Mouse (Mus musculus) neural tube, embryonic 12.5 days (tissue): ENCODE data around the gene Prdm11. TPM values are rescaled to one million over a fixed set of nuclear protein-coding genes. Genes with fewer than 3 reads are reported as not detected.

Source experiments
- ATAC-seq: fragments of 200-750 bp; cut with Nextera tagmentation; 2 replicates; pipeline ENCODE4 v1.8.0; 2017; ENCODE audit warnings: low read depth, mild to moderate bottlenecking, moderate TSS enrichment, moderate library complexity; ENCODE audit not compliant: low FRiP score
- H3K27ac ChIP-seq: fragments of 300-500 bp; sonication (generic); 2 replicates; pipeline ENCODE4 v1.5.1; 2016
- H3K27me3 ChIP-seq: fragments of 300-500 bp; sonication (generic); replicated peaks from 2 replicates; pipeline ENCODE4 v1.6.1; 2016; ENCODE audit warnings: mild to moderate bottlenecking
- H3K36me3 ChIP-seq: fragments of 300-500 bp; sonication (generic); 2 replicates; pipeline ENCODE4 v1.6.1; 2016; ENCODE audit warnings: mild to moderate bottlenecking
- H3K4me1 ChIP-seq: fragments of 300-500 bp; sonication (generic); 2 replicates; pipeline ENCODE4 v1.6.1; 2016
- H3K4me2 ChIP-seq: fragments of 300-500 bp; sonication (generic); replicated peaks from 2 replicates; pipeline ENCODE4 v1.6.1; 2016; ENCODE audit warnings: mild to moderate bottlenecking
- H3K4me3 ChIP-seq: fragments of 300-500 bp; sonication (generic); 2 replicates; pipeline ENCODE4 v1.5.1; 2016
- H3K9ac ChIP-seq: fragments of 300-500 bp; sonication (generic); 2 replicates; pipeline ENCODE4 v1.6.1; 2016; ENCODE audit warnings: mild to moderate bottlenecking
- H3K9me3 ChIP-seq: fragments of 300-500 bp; sonication (generic); 2 replicates; pipeline ENCODE4 v1.6.1; 2016; ENCODE audit warnings: mild to moderate bottlenecking
- WGBS: fragments of 180-500 bp; shearing (Covaris S2); methylation state at CpG from one replicate; pipeline ENCODE4 v1.1.7; 2016; 5-methylcytosine and 5-hydroxymethylcytosine counted together
- polyA plus RNA-seq: library from polyadenylated mRNA; unstranded; fragments of >200 nt; fragmentation: Nextera tagmentation; extraction: Ambion mirVana; gene quantifications from 2 replicates; pipeline ENCODE4 v1.2.1, GENCODE M21; 2016

The Prdm11 gene
- polyA plus RNA-seq, 1 experiment from 2014 or later = 2.9 TPM

DNA sequence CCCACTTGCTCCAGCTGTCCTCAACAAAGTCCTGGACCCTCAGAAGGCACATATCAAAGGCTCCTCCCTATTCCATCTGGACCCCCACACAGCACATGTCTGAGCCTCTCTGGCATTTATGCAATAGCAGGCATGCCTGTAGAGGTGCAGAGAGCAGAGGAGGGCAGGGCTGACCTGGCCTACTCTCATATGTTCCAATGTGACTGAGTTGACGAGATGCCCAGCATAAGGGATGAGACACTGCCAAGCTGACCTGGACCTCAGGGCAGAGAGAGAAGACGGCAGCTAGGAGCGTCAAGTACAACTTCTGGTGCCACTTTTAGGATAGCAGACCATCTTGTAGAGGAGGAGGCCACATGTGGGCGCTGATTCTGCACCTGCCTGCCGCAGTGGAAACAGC lies 54.0 kb downstream of the Prdm11 start:
- no peak overlapping the region for H3K4me2 ChIP-seq
- H3K4me3 ChIP-seq = no peak overlapping the region
- peaks cover 12% of the 10 kb centered on the region for H3K36me3 ChIP-seq
- no peak overlapping the region for H3K9ac ChIP-seq
- no peaks in the 10 kb centered on the region for H3K9me3 ChIP-seq
- no peak for ATAC-seq
- no peak overlapping the region for H3K27ac ChIP-seq
- H3K27me3 ChIP-seq = no peaks in the 10 kb centered on the region
- WGBS = 94% methylated on average over 5 of the region's 5 CpGs
- peaks cover 18% of the 10 kb centered on the region for H3K4me1 ChIP-seq

DNA sequence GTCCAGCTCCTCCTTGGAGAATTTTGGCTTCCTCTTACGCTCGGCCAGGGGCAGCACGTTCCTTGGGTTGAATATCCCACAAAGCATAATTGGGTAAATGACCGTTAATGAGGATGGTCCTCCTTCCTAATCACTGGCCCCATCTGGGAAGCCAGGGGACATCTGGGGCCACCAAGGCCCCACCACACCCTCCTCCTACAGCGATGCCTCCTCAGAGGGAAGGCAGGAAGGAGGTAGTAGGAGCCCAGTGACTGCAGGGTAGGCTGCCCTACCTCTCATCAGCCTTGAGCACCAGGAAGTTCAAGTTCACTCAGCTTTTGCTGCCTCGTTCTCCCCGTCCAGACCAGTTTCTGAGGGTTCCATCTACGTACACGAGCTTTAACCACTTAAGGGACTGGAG lies 56.4 kb downstream of the Prdm11 start:
- Histone ChIP-seq H3K9ac (no peak overlapping the region), H3K9me3 (no peaks in the 10 kb centered on the region), H3K27ac (no peak overlapping the region), H3K4me1 (peaks cover 18% of the 10 kb centered on the region), H3K36me3 (peaks cover 25% of the 10 kb centered on the region), H3K4me3 (no peak overlapping the region), H3K4me2 (no peak overlapping the region), H3K27me3 (no peaks in the 10 kb centered on the region)
- 81% methylated on average over 9 of the region's 9 CpGs for WGBS
- no peak for ATAC-seq

DNA sequence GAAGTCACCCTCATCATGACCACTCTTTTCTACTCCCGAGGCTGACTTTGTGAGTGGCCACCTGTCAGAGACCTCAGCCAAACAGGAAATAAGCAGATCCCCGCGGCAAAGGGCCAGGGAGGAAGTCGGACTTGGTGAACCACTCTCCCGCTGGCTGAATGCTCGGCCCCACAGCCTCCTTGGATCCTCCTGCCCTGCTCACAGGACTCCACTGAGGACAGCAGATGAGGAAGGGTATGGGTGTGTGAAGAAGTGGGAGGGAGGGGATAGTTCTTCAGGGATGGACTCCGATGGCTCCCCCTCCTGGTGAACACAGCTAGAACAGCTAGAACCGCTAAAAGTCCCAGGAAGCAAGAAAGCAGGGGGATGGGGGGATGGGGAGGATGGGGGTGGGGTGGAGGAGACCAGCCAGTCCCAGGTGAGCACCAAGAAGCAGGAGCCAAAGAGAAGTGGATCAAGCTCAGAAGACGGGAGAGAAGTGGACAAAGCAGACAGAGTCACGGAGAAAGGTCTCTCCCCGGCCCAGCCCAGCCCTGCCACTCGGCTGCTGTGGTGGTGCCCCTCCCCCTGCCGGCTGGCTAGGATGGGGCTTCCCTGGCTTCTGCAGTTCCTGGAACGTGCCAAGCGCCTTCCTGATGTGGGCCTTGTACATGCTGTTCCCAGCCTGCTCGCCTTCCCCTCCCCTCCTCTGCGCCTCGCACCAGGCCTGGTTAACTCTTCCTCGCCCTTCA lies 57.9 kb downstream of the Prdm11 start:
- H3K27me3 ChIP-seq = no peaks in the 10 kb centered on the region
- H3K4me2 ChIP-seq = peak overlapping the region; percentile 45
- H3K9me3 ChIP-seq = no peaks in the 10 kb centered on the region
- 21% methylated on average over 19 of the region's 19 CpGs for WGBS
- H3K9ac ChIP-seq = peak overlapping the region; percentile 33; the same call in 1 of the 2 replicates
- H3K4me1 ChIP-seq = peaks cover 18% of the 10 kb centered on the region
- no peak overlapping the region for H3K27ac ChIP-seq
- peak; percentile 80 for ATAC-seq
- H3K4me3 ChIP-seq = no peak overlapping the region
- peaks cover 20% of the 10 kb centered on the region for H3K36me3 ChIP-seq

DNA sequence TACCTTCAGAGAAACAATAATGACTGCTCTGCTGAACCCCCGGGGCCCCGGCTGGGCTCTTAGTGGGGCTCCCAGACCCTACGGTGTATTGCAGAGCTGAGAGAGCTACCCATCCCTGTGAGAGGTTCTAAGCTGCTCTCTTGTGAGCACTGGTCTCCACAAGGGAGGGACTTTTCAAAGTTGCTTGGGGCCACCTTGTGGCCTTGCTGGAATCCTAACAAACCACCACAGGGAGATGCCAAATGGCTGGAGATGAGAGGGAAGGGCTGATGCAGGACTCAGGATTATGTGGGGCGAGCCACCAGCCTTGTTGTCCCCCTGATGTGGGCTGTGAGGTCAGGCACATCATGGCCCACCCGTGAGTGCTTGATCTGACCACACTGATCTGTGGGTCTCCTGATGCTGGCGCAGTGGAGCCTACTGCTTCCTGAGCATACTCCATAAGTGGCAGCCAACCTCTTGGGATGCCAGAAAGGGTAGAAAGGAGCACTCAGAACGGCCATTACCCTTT lies 58.8 kb downstream of the Prdm11 start:
- H3K9me3 ChIP-seq = no peaks in the 10 kb centered on the region
- H3K27ac ChIP-seq = no peak overlapping the region
- H3K27me3 ChIP-seq = no peaks in the 10 kb centered on the region
- no peak overlapping the region for H3K4me3 ChIP-seq
- WGBS = 85% methylated on average over 7 of the region's 7 CpGs
- H3K4me1 ChIP-seq = peaks cover 18% of the 10 kb centered on the region
- H3K36me3 ChIP-seq = peaks cover 13% of the 10 kb centered on the region
- no peak for ATAC-seq
- H3K4me2 ChIP-seq = no peak overlapping the region
- H3K9ac ChIP-seq = no peak overlapping the region

DNA sequence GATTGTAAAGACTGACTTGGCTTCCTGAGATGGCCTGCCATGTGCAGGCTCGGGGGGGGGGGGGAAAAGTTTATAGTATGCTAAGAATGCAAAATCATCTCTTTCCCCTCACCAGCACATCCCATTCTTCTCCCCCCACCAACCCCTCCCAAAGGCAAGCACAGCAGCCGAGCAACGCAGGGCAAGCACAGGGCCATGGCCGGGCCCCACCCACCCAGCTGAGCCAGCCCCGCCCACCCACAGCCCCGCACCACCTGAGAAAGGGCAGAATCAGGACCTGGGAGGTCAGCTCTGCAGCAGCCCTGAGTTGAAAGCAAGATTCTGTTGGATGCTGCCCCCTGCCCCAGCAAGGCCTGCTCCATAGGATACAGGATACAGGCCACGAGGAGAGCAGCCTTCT lies 60.4 kb downstream of the Prdm11 start:
- H3K36me3 ChIP-seq = peaks cover 12% of the 10 kb centered on the region
- no peaks in the 10 kb centered on the region for H3K27me3 ChIP-seq
- WGBS = 54% methylated on average over 7 of the region's 7 CpGs
- no peaks in the 10 kb centered on the region for H3K9me3 ChIP-seq
- no peak overlapping the region for H3K4me3 ChIP-seq
- H3K4me2 ChIP-seq = no peak overlapping the region
- H3K27ac ChIP-seq = no peak overlapping the region
- no peak for ATAC-seq
- peaks cover 14% of the 10 kb centered on the region for H3K4me1 ChIP-seq
- H3K9ac ChIP-seq = no peak overlapping the region

DNA sequence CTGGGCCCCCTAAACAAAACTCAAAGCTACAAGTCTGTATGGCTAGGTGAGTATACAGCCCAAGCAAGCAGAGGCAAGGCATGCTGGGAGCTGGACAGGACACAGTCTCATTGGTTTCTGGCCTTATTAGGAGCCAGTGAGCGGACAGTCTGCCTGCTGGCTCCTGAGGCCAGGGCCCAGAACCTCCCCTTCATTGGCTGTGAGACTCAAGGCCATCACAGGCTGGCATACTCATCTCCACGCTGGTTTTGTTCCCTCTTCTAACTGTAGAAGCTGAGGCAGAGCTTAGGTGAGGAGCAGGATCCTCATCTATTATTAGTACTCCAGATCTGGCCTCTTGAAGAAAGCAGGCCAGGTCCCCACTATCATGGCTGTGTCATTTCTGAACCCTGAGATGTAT lies 60.8 kb downstream of the Prdm11 start:
- Histone ChIP-seq H3K27me3 (no peaks in the 10 kb centered on the region), H3K4me3 (no peak overlapping the region), H3K27ac (no peak overlapping the region), H3K9me3 (no peaks in the 10 kb centered on the region), H3K9ac (no peak overlapping the region), H3K4me1 (peaks cover 13% of the 10 kb centered on the region), H3K4me2 (no peak overlapping the region), H3K36me3 (peaks cover 12% of the 10 kb centered on the region)
- no peak for ATAC-seq
- WGBS = 90% methylated on average over 2 of the region's 2 CpGs

DNA sequence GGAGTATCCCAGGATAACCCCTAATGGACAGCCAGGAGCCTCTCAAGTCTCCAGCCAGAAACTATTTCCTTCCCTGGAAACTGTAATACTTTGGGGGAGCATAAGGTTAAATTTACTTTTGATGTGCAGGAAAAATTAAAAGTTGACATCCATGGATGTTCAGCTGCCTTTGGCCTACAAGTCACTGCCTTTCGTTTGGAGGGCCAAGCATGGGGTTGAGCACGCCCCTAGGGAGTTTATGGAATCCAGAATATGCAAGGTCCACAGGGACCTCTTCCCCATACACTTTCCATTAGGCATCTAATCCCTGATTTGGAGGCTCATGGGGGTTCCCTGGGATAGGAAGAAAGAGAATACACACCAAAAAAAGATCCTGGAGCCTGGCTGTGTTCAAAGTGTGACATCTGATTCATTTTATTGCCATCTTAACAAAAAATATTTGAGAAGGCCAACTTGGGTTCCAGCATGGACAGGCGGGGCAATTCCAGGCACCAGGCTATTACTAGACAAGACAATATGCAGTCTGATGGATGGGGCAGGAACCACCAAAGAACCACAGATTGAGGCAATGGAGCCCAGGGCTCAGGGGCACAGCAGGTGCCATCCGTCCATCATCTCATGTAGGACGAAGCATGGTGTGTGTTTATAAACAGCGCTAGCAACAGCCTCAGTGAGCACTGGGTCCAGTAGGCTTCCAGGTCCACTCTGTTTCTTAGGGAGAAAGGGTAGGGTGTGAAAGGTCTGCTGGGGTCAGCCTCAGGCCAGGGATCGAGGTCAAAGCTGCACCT lies 61.5 kb downstream of the Prdm11 start:
- Histone ChIP-seq H3K36me3 (peaks cover 14% of the 10 kb centered on the region), H3K4me2 (no peak overlapping the region), H3K27me3 (no peaks in the 10 kb centered on the region), H3K4me3 (no peak overlapping the region), H3K9me3 (no peaks in the 10 kb centered on the region), H3K4me1 (peaks cover 13% of the 10 kb centered on the region), H3K9ac (no peak overlapping the region), H3K27ac (no peak overlapping the region)
- 88% methylated on average over 7 of the region's 7 CpGs for WGBS
- no peak for ATAC-seq

DNA sequence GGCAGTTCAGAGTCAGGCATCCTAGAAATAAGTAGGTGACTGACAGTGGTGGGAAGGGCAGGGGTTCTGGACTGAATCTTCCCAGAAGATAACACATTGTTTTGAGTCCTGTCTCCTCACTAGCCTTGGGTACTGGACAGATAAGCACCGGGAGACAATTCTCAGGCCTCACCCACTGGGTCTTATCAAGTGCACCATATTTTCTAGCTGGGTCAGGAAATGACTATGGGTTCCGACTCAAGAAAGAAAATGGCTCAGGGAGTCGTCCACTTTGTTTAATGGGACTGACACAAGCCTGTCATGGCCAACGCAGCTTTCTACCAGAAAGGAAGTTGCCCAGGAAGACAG lies 62.7 kb downstream of the Prdm11 start:
- no peak for ATAC-seq
- no peak overlapping the region for H3K27ac ChIP-seq
- H3K4me3 ChIP-seq = no peak overlapping the region
- WGBS = 92% methylated on average over 4 of the region's 4 CpGs
- peaks cover 6% of the 10 kb centered on the region for H3K4me1 ChIP-seq
- H3K27me3 ChIP-seq = no peaks in the 10 kb centered on the region
- no peak overlapping the region for H3K4me2 ChIP-seq
- H3K9ac ChIP-seq = no peak overlapping the region
- H3K9me3 ChIP-seq = no peaks in the 10 kb centered on the region
- peaks cover 25% of the 10 kb centered on the region for H3K36me3 ChIP-seq

DNA sequence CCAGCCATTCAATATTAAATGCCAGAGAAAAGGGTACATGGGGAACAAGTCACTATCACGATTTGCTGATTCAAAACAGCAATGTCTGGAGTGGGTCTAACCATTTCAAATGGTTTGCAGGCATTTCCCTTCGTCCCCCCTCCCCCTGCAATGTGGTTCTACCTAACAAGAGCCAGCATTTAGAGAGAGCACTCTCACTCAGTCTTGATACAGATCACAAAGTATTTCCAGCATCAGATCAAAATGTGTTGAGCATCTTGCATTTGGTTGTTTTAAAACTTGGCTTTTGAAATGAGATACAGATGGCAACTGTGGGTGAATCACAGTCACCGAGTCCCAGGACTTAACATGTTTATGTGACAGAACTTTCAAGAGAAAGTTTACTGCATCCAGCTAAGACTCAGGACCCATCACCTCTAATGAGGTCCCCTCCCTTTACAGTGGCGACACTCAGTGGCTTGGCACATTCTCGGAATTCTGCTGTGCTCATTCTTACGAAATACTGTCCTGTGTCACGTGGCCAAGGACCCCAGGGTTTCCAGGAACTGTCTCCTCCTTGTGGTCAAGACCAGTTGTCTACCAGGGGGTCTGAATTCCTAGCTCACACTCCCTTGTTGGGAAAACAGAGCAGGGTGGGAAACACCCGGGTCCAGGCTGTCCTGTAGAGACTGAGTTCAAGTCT lies 63.2 kb downstream of the Prdm11 start:
- H3K9ac ChIP-seq = no peak overlapping the region
- ATAC-seq = no peak
- H3K27me3 ChIP-seq = no peaks in the 10 kb centered on the region
- H3K4me1 ChIP-seq = 0 out of 2 replicates have a peak, but pooled peaks cover under 1% of the 10 kb centered on the region
- WGBS = 75% methylated on average over 8 of the region's 8 CpGs
- H3K4me2 ChIP-seq = no peak overlapping the region
- H3K36me3 ChIP-seq = peaks cover 25% of the 10 kb centered on the region
- H3K27ac ChIP-seq = no peak overlapping the region
- H3K9me3 ChIP-seq = no peaks in the 10 kb centered on the region
- H3K4me3 ChIP-seq = no peak overlapping the region

DNA sequence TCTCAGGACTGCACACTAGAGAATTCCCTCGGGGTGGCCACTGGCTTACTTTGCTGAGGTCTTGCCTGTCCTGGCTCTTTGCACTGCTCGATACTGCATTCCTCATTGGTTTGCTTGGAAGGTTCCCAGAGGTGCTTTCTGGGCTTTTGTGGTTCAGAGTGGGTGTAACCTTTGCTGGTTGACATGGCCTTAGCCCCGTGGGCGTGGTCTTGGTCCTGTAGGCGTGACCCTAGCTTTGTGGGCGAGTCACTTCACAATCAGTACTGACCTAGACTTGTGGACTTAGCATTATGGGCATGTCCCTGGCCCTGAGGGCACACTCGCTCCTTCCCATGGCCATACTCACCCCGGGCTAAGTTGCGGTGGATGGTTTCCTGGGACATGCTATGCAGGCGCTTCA lies 65.8 kb downstream of the Prdm11 start:
- 87% methylated on average over 10 of the region's 10 CpGs for WGBS
- H3K36me3 ChIP-seq = peaks cover 22% of the 10 kb centered on the region
- ATAC-seq = no peak

DNA sequence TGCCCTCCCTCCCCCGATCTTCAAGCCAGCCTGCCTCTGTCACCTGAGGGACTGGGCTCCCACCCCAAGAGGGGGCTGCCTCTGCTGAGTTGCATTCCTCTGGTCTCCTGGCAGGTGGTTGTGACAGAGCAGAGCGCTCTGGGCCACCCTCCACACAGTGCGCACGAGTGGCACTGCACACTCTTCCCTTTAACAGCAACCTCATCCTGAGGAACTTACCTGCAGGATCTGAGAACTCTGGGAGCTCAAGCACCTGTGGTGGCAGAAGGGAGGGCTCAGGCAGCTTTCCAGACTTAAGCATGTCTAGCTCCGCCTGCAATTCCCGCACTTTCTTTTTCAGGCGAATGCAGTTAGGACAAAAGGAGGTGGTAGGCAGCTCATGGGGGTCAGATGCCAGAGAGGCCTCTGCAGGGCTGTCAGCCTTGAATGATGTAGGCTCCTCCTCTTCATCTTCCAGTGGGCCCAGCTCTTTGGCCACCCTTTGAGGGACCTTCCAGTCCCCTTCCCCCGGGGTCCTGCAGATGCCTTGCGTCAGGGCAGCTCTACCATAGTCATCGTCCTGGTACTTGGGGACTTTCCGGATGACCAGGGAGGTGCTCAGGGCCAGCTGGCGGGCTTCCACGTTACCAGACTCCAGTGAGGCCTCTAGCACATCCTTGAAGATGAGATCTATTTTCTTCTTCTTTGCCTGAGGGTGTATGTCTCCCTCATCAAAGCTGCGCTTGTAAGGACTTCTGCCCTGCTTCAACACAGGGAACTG lies 70.8 kb downstream of the Prdm11 start:
- H3K4me1 ChIP-seq = no peaks in the 10 kb centered on the region
- no peak overlapping the region for H3K4me3 ChIP-seq
- H3K9me3 ChIP-seq = no peaks in the 10 kb centered on the region
- no peak overlapping the region for H3K27ac ChIP-seq
- H3K36me3 ChIP-seq = peaks cover 52% of the 10 kb centered on the region
- H3K27me3 ChIP-seq = no peaks in the 10 kb centered on the region
- H3K4me2 ChIP-seq = no peak overlapping the region
- H3K9ac ChIP-seq = no peak overlapping the region
- ATAC-seq = no peak
- WGBS = 72% methylated on average over 14 of the region's 14 CpGs

More for the DNA sequence above, 65.8 kb downstream of the Prdm11 start:
- H3K9me3 ChIP-seq = no peaks in the 10 kb centered on the region
- H3K27ac ChIP-seq = no peak overlapping the region
- no peaks in the 10 kb centered on the region for H3K4me1 ChIP-seq
- H3K9ac ChIP-seq = no peak overlapping the region
- H3K27me3 ChIP-seq = no peaks in the 10 kb centered on the region
- H3K4me3 ChIP-seq = no peak overlapping the region
- no peak overlapping the region for H3K4me2 ChIP-seq

DNA sequence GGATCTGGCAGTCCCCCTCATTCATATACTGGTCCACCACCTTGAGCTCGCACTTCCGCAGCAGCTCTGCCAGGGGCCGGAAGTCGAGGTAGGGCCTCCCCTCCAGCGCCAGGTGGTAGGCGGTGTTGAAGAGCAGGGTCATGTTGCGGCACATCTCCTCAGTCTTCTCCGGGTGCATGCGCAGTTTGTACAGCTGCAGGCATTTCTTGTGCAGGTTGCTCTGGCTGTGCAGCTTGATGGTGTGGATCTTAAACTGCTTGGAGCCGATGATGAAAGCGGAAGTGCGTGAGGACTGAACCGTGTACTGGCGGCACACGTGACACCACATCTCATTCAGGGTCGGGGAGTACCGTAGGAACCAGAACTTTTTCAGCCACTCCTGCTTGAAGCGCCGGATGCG lies 72.3 kb downstream of the Prdm11 start:
- H3K4me3 ChIP-seq = no peak overlapping the region
- H3K4me2 ChIP-seq = no peak overlapping the region
- no peaks in the 10 kb centered on the region for H3K9me3 ChIP-seq
- no peak overlapping the region for H3K9ac ChIP-seq
- ATAC-seq = no peak
- 96% methylated on average over 20 of the region's 20 CpGs for WGBS
- no peak overlapping the region for H3K27ac ChIP-seq
- H3K36me3 ChIP-seq = peaks cover 43% of the 10 kb centered on the region
- H3K27me3 ChIP-seq = no peaks in the 10 kb centered on the region
- H3K4me1 ChIP-seq = no peaks in the 10 kb centered on the region
